Mouse (Mus musculus) 3134 (cell line): ENCODE data around the gene C87436.

Experiments
- DNase-seq: peaks from one replicate; pipeline ENCODE4 v3.0.0-alpha.2; 2011; ENCODE audit warnings: low spot score; ENCODE audit not compliant: insufficient read length; ENCODE audit errors: extremely low read depth

The C87436 gene

GRCm38 (mm10) chr6:86438272-86439118, at the start of gene C87436:
Gene C87436, plus strand, starts transcription at chr6:86438374.
- peak; percentile 96 for DNase-seq

- DNase-seq = no peak
These were observed 49.7 kb upstream of the C87436 start for GRCm38 (mm10) chr6:86388461-86388860.

DNA sequence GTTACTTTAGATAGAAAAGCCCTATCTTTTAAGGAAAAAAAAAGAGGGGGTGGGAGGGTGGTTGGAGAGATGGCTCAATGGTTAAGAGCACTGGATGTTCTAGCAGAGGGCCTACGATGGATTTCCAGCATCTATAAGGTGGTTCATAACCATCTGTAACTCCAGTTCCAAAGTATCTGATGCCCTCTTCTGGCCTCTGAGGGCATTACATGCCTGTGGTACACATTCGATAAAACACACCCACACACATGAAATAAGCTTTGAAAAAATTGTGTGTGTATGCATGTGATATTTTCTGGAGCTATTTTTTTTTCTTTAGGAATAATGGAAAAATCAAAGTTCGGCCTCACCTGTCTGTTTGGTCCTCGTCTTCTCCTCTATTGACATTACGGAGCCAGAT, 46.8 kb upstream of the C87436 start:
- no peak for DNase-seq

DNA sequence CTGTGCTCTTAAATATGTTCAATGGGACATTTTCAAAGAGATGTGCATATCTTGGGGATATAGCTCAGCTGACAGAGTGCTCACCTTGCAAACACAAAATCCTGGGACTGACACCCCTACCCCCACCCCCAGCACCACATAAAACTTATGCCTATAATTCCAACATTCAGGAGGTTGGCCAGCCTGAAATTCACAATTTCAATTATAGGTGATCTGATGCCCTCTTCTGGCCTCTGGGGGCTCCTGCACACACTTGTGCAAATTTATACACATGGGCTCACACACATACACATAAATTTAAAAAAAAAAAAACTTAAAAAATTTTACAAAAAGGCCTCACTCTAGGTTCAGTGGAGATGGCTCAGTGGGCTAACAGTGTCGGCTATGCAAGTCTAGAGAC, 45.0 kb upstream of the C87436 start:
- DNase-seq = no peak

DNA sequence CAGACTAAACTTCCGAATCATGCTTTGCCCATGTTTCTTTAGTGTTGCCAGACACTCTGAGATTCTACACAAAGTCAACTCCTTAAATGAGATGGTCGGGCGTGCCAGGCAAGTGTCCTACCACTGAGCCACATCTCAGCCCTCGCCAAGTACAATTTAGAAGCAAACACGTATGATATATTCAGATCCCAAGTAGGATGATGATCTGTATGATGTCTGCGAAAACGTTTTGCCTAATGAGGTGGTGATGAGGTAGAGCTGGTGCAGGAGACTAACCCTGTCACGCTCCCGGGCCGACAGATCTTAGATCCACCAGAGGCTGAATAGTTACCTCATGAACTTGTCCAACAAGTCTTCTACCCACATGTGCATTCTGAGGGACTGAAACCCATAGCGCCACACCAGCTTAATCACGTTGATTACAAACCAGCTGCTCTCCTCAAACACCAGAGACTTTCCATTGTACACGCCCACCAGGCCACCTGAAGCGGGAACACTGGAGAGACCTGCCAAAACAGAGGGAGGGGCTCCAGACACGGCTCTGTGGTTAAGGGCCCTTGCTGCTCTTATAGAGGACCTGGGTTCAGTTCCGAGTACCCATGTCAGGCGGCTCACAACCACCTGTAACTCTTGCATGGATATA, 44.0 kb upstream of the C87436 start:
- no peak for DNase-seq

DNA sequence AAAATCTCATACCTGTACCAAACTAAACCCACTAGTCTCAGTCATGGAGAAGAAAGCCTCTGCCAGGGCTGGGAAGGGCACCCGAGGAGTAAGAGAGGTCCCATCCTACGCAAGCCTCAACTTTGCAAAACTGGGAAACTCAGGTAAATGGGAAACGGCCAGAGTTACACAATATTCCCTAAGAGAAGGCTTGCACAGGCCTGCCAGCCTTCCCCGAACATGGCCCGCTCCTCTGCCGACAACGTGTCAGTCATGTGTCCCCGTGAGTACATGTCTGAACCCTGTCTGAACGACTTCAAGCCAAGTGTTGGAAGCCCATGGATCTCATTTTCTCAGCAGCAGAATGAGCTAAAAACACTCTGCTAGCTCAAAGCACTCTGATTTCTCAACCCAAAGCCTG, 43.2 kb upstream of the C87436 start:
- no peak for DNase-seq

- no peak for DNase-seq
These were observed 42.2 kb upstream of the C87436 start for GRCm38 (mm10) chr6:86395969-86396368.

DNA sequence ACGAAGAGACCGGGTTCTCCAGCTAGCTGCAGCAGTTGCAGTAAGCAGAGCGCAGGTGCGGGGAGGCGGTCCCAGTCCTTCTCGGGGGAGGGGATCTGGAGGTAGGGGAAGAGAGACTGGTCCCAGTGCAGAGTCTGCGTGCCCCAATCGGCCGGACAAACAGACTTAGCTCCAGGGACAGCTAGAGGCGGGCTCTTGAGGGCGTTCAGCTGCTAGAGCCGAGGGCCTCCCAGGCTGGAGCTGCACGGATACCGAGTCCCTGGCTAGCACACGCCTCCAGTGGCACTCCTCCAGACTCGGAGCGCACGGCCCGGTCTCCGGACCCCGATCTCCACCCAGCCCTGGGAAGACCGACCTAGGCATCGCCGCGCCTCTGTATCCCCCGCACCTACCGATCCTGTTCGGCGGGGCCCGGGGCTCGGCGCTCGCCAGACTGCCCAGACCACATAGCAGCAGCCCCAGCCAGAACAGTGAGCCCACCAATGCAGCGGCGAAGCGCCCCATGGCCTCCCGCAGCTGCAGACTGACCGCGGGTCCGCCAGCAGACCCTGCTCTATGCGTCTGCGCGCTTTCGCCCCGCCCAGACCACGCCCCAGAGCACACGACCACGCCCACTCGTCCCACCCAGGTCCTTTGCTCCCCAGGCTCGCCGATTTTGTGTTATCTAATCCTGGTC, 41.5 kb upstream of the C87436 start, which contains the start of gene Pcyox1:
Pcyox1 (minus strand) TSS at position 574 of the 676 bp plus-strand sequence.
- DNase-seq = peak; percentile 91

DNA sequence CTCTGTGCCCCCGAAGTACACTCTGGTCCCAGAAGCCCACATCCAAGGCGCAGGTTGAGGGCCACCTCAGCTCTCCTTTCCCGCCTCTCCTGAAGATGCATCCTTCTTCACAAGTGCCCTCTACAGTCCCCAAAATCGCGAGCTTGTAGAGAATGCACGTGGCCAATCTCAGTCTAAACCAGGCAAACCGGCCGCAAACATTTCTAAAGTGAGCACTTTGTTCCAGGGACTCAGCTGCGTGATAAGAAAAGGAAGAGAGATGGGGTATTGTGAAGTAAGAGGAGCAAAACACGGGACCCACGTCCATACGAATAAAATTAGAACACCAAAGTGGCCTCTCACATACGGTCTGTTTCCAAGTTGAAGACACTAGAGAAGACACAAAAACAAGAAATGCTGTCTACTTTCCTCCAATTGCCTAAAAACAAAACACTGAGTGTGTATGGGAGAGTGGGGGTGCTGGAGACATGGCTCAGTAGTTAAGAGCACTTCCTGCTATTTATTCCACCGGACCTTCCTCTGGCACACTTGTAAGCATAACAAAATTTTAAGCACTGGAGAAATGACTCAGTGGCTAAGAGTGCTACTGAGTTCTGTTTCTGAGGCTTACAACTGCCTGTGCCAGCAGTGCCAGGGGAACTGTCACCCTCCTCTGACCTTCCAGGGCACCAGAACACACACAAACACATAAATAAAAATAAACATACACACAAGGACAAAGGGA, 40.8 kb upstream of the C87436 start:
- DNase-seq = peak; percentile 48

DNA sequence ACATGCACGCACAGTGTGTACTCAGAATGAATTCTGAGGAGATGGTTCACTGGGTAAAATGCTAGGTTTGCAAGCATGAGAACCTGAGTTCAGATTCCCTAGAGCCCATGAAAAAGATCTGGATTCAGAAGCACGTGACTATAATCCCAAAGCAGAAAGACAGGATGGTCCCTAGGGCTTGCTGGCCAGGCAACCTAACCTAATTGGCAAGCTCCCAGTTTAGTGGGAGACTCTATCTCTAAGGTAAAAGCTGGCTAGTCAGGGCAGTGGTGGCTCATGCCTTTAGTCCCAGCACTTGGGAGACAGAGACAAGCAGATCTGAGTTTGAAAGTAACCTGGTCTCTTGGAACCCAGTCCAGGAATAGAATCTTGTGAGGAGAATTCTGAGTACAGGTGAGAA, 39.2 kb upstream of the C87436 start:
- no peak for DNase-seq

GRCm38 (mm10) chr6:86399995-86400394, 38.2 kb upstream of the C87436 start:
- DNase-seq = no peak

GRCm38 (mm10) chr6:86400972-86401371, 37.2 kb upstream of the C87436 start:
- peak; percentile 63 for DNase-seq

DNA sequence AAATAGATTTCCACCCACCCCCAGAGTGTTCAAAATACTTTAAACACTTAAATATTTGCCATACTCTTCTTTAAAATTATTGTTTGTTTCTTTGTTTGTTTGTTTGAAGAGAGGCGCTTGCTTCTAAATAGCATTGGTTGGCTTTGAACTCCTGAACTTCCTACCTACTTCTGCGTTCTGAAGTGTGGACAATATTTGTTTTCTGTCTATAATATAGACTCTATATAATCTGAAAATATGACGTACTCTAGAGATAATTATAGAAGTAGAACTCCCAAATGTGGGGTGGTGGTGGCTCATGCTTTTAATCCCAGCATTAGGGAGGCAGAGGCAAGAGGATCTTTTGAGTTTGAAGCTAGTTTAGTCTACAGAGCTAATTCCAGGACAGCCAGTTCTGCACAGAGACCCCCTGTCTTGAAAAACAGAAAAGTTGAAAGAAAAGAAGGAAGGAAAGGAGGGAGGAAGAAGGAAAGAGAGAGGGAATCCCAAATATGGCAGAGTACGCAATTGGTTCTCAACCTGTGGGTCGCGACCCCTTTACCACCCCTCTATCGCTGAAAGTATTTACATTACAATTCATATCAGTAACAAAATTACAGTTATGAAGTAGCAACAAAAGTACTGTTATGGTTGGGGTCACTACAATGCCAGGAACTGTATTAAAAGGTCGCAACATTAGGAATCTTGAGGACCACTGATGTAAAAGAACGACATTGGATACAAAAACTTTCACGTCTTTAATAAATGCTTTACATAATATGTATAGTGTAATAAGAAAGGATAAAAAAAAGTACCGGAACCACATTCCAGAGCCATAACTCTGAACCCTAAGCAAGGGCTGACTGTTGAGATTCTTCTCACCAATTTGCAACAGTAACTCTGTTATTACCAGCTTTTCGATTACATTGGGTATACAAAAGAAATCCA, 35.2 kb upstream of the C87436 start:
- DNase-seq = no peak

DNA sequence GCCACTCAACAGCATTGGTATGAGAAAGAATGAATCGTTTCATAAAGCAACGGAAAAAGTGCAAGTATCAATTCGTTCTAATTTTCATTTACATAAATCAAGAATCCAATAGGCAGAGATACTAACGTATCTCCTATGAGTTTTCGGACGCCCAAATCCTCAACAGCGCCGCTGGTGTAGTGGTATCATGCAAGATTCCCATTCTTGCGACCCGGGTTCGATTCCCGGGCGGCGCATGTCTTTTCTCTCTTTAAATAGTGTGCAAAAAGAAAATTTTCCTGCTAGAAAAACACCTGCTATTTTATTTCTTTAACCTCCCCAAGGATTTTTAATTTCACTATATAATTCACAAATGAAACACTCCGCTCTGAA, 34.5 kb upstream of the C87436 start:
- DNase-seq = no peak

DNA sequence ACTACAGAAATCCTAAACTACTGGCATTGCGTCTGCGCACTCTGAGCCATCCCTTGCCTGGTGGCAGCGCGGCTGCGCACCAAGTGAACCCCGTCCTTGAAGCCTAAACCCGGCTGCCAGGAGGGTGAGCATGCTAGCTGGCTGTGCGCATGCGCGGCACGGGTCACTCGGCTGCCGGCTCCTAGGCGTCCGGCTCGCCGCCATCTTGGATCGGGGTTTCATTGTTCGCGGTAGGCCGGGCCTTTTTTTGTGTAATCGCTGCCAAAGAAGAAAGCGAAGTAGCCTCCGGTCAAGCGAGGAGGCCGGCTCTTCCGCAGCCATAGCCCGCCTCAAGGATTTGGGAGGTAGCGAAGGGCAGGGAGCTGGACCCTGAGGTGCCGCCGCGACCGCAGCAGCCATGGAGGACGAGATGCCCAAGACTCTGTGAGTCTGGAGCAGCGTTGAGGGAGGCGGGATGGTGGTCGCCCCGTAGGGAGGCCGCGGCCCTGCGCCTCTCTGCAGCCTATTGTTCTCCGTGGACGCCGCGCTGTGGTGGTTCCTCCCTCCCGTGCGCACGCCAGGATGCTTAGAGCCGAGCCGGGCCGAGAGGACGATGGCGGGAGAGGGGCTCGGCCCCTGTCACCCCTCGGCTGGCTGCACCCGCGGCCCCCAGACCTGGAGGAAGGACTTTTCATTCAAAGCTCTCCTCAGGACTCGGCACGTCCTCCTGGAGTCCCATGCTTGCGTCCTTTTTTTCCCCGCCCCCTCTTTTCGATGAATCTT, 33.9 kb upstream of the C87436 start, which contains the start of gene Tia1:
Tia1 (plus strand) TSS at position 120 of the 762 bp plus-strand sequence.
- peak; percentile 94 for DNase-seq

DNA sequence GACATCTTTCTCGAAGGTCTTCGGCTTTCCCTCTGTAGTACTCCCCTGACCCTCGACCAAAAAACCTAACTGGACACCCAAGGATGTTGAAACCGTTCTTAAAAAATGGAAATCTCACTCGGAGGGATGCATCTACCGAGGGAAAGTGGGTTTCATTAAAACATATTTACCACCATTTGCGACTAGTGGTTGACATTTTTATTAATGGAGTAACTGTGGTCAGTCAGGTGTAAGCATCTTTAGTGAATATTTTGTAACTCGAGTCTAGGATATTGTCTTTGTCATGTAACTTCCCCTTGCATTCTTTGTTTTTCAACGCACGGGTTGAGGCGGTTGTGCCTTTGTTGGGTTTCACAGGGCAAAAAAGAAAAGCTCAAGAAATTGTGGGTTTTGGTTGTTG, 33.2 kb upstream of the C87436 start:
- no peak for DNase-seq

- no peak for DNase-seq
These were observed 31.9 kb upstream of the C87436 start for GRCm38 (mm10) chr6:86406306-86406705.

GRCm38 (mm10) chr6:86418711-86419110, 19.5 kb upstream of the C87436 start:
- DNase-seq = no peak

DNA sequence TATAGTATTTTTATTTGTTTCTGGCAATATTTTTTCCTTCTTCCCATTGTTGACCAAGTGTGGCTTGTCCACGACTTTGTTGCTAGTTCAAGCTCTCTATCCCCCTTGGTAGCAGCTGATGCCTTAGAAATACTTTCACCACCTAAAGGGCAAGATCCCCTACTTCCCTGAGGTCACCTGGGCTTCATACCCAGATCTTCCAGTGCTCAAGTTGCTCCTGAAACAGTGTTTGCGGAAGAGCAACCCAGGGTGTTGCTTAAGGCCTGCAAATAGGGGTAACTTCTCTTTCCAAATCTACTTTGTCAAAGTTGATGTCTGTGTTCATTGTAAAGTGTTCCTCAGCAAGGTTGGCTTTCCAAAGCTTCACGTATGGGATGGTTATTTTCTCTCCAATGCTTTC, 18.9 kb upstream of the C87436 start:
- no peak for DNase-seq
